Mouse (Mus musculus): ENCODE results near the gene Rps2.
A peak's percentile ranks its signal among the peaks of the same experiment; 100 is the strongest.

Gene Rps2

DNA sequence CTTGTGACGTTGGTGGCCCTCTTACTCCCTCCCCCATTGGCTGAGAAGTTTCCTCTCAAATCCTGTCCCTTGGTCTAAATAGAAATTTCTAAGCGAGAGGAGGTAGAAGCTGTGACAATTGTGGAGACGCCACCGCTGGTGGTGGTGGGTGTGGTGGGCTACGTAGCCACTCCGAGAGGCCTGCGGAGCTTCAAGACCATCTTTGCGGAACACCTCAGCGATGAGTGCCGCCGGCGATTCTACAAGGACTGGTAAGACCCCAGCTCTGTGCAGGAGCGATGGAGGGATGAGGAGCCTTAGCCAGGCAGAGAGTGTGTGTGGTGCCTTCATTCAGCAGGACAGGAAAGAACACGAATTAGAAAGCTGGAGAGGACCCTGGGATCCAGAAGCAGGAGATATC is 12.9 kb downstream of the Rps2 start:
- DNase-seq (ENCODE audit: extremely low read depth, low read depth), result no peak

DNA sequence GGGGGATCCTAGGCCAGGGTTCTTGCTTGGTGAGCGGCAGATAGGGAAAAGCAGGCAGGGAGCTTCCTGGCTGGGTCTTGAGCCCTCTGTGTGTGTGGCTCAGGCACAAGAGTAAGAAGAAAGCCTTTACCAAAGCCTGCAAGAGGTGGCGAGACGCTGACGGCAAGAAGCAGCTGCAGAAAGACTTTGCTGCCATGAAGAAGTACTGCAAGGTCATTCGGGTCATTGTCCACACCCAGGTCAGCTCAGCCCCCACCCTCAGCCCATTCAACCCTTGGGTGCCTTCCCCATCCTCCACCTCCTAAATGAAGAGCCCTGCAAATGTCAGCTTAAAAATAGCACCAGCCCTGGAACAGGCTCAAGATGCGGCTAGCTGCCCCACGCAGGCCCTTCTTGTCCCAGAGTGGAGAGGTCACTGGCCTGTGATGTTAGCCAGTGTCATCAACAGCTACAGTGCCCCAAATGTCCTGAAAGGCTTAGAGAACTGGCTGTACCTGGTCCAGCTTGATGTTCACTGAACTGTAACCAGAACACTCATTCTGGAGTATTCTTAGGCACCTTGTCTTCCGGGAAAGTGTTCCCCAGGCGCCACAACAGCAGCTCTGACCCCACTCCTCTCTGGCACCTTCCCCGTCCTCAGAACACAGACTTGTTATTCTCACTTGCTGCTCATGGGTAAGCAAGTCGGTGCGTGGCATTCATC is 14.5 kb downstream of the Rps2 start:
- DNase-seq (ENCODE audit: extremely low read depth, low read depth), result no peak

DNA sequence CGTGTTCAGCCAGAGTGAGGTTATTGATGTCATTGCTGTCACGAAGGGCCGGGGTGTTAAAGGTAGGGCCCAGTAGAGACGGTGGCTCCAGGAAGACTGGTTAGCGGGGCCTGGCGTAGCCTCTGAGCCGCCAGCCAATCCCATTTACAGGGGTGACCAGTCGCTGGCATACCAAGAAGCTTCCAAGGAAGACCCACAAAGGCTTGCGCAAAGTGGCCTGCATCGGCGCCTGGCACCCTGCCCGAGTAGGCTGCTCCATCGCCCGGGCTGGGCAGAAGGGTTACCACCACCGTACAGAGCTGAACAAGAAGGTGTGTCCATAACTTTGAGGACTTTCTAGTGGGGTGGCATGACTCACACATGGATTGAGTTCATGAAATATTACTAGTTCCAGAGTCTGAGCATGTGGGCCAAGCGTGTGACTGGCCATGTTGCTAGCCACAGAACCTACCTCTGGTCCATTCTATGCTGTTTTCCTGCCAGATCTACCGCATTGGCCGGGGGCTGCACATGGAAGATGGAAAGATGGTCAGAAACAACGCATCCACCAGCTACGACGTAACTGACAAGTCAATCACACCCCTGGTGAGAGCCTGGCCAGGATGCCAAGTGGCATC is 15.6 kb downstream of the Rps2 start:
- DNase-seq (ENCODE audit: extremely low read depth, low read depth), result no peak

DNA sequence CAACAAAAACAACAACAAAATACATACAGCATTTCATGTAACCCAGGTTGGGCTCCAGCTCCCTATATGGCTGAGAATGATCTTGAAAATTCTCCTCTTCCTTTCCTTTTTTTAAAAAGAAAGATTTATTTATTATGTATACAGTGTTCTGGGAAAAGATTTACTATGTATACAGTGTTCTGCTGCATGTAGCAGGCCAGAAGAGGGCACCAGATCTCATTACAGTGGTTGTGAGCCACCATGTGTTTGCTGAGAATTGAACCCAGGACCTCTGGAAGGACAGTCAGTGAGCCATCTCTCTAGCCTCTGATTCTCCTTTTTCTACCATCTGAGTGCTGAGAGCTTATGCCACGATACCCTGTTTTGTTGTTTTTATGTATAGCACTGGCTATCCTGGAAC is 16.6 kb downstream of the Rps2 start:
- DNase-seq (ENCODE audit: extremely low read depth, low read depth), result no peak

DNA sequence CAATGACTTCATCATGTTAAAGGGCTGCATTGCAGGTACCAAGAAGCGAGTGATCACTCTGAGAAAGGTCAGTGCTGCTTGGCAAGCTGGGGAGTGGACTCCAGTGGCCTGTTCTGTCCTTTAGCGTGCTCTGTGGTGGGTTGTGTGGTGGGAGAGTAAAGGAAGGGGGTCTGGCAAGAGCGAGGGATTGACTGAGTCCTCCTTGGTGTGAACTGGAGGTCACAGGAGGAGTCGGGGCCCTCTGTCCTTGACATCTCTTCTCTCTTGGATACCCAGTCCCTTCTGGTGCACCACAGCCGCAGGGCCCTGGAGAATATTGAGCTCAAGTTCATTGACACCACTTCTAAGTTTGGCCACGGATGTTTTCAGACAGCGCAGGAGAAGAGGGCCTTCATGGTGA is 17.5 kb downstream of the Rps2 start:
- DNase-seq (ENCODE audit: extremely low read depth, low read depth), result no peak

DNA sequence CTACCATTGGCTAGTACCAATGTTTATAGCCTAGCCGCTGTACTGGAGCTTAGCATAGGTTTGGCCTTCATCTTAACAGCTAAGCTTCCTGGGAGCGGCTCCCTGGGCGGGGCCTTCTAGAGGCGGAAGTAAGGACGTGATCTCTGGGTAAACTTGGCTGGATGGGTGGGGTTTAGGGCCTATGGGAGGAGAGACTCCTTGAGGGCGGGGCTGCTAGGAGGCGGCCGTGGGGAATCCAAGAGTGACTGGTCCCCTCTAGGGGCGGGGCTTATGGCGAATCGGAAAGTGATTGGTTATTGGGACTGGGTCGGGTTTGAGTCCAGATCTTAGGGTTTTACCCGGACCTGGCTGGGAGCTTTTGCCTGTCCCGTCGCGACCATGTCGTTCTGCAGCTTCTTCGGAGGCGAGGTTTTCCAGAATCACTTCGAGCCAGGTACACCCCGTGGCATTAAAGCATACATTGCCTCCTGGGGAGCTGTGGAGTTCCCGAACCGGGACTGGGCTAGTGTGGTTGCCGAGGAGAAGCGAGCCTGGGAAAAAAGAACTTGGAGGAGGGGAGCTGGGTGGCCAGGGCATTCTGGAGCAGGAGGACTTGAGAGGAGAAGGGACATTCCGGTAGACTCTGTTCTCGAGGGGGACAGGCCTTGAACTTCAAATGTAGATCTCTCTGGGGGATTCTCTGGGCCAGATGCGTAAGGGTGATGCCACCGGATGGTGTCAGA is 18.6 kb downstream of the Rps2 start, which contains the start of gene Msrb1:
Gene Msrb1, plus strand, starts transcription at position 313 of the 722 bp plus-strand sequence.
- peak; percentile 97 for DNase-seq (ENCODE audit: extremely low read depth, low read depth)

DNA sequence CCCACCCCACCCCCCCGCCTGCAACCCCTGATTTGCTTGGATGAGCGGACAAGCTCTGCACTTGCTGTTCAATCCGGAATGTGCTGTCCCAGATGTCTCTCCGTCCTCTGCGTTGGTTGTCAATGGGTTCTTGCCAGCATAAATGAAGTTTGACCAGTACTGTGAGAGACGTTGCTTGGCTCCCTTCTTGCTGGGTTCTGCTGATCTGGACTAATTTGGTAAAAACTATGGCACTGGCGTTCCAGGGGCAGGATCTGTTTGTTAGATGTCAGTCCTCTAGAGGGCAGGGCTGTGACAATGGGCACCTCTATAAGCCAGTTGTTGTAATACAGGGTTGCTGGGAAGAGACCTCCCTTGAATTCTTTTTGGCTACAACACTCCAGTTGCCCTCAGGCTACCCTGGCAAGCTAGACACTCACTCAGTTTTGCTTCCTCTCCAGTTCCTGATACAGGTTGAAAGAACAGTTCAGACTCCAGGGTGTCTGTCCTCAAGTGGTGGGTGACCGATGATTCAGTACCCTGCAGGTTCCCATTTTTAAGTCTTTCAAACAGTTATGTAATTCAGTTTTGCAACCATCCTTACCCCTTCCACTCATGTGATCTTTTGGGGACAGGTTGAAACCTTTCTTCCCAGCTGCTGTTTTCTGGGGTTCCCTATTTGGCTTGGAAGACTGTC is 19.4 kb downstream of the Rps2 start:
- DNase-seq (ENCODE audit: extremely low read depth, low read depth), result no peak

DNA sequence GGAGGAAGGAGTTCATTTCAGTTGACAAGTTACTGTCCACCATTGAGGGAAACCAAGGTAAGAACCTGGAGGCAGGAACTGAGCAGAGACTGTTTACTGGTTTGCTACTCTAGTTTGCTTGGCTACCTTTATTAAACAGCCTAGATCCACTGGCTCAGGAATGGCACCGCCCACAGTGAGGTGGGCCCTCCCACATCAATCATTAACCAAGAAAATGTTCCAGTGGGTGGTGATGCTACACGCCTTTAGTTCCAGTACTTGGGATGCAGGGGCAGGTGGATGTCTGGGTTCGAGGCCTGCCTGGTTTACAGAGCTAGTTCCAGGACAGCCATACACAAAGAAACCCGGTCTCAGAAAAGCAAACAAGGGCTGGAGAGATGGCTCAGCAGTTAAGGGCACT is 20.3 kb downstream of the Rps2 start:
- DNase-seq (ENCODE audit: extremely low read depth, low read depth), result no peak

DNA sequence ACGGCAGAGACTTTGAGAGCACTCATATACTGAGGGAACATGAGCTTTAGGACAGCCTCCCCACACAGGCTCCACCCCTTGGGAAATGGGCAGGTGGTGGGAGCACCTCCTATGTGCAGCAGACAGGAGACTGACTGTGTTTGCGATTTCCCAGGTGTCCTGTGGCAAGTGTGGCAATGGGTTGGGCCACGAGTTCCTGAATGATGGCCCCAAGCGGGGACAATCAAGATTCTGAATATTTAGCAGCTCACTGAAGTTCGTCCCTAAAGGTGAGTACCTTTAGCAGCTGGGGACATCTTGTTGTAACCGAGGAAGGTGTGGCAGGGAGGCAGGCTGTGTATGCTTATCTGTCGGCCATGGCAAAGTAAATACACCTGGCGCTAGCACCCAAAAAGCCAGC is 22.0 kb downstream of the Rps2 start:
- DNase-seq (ENCODE audit: extremely low read depth, low read depth), result no peak

DNA sequence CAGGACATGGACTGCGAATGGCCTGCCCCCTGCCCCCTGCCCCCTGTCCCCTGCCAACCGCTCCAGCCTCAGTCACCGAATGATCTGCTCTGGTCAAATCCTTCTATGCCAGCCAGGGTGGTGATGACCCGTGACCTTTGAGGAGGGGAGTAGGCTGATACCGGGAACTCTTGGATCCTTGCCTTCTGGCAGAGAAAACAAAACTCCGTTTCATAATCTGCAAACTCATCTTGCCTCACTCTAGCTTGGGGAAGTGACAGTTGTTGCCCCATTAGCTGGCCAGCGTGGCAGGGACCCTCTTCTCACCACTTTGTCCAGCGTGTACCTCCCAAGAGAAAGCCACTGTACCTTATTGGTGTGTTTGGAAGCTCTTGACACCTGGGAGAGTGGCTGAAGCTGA is 24.4 kb downstream of the Rps2 start:
- DNase-seq (ENCODE audit: extremely low read depth, low read depth), result no peak

DNA sequence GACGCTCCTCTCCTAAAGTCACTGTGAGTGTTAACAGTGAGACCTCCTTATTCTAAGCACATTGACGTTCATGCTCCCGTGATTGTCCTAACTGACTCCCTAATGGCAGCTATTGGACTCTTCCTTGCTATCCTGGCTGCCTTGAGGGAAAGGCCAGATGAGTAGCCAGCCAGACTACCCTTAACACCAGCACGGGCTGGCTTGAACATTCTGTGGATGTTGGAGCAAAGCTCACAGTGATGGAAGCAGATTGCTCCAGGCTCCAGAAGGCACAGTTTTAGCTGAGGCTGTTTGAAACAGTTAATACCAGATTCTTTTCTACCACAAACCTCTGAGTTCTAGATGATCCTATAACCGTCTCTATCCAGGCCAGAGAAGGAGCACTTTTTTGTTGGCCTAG is 26.0 kb downstream of the Rps2 start:
- DNase-seq (ENCODE audit: extremely low read depth, low read depth), result no peak

DNA sequence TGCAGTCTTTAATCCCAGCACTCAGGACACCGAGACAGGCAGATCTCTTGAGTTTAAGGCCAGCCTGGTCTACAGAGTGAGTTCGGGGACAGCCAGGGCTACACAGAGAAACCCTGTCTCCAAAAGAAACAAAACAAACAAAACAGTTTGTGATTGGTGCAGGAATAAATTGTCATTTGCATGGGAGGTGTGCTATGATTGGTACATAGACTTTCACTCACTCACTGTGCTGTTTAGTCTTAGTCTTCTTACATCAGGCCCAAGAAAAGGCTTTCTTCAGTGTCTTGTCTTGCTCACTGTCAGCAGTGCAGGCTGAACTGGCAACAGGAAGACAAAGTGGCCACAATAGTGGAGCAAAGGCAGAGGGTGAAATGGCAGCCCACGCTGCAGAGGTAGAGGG is 26.5 kb downstream of the Rps2 start:
- no peak for DNase-seq (ENCODE audit: extremely low read depth, low read depth)

DNA sequence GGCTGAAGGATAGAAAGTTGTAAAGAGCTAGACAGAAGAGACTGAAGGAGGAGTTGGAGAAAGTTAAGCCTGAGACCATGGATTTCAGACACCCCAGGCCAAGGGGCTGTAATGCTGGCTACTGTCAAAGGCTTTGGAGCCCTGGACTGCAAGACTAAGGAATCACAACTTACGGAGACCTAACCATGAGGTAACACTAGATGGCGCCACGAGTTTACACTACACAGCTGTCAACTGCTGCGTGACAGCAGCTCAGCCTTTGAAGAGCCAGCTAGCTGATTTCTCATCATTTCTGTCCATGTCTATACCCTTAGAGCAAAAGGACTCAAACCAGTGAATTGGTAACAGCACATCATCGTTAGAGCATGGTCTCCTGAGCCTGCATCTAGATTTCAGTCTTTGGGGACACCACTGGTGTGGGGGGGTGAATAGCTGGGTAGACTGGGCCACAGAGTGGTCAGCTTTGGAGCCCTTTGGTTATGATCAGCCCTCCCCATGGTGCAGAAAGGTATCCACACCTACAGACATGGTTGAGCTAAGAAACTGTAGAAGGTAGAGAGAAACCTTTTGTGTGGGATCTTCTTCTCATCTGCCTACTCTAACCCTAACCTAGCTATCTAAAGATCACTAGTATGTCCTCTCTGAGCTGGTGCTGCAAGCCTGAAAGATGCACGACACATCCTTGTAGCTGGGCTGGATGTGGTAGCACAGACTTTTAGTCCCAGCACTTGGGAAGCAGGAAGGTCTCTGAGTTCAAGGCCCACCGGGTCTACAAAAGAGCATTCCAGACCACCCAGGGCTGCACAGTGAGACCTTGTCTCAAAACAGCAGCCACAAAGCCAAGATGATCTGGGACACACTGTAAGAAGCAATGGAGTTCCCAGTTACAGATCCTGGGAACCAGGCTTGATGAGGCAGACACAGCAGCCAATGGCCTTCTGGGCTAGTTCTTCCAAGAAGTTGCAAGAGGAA is 27.9 kb downstream of the Rps2 start:
- peak; percentile 61 for DNase-seq (ENCODE audit: extremely low read depth, low read depth)

DNA sequence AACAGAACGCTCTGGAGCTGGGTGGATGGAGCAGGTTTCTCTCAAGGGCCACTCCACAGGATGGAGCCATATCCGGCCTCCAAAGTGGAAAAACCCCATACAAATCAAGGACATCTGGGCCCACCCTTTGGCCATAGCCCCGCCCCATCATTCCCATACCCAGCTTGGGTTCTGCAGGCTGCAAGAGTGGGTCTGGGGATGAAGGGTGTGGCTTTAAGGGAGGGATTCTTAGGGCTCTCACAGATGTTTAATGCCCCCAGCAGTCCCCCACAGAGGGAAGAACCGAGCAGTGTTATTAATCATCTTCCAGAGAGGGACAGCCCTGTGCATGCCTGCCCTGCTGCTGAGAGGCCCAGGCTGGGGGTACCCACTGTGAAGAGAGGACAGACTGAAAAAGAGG is 29.1 kb downstream of the Rps2 start:
- no peak for DNase-seq (ENCODE audit: extremely low read depth, low read depth)

DNA sequence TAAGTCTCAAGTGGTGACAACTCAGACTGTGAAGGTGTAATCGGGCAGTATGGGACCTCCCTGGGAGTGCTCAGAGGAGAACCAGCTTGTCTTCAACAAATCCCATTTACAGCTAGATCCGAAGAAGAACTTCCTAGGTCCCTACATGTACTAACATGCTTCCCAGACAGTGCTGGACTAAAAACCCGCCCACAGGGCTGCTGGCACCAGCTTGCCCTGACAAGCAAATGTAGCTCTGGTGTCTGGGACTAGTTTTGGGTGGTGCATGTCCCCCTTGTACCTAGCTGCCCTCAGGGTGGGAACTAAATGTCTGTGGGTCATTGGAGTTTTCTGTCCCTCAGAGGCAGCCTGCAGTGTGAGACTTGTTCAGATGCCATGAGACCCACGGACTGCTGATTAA is 33.6 kb downstream of the Rps2 start:
- no peak for DNase-seq (ENCODE audit: extremely low read depth, low read depth)

DNA sequence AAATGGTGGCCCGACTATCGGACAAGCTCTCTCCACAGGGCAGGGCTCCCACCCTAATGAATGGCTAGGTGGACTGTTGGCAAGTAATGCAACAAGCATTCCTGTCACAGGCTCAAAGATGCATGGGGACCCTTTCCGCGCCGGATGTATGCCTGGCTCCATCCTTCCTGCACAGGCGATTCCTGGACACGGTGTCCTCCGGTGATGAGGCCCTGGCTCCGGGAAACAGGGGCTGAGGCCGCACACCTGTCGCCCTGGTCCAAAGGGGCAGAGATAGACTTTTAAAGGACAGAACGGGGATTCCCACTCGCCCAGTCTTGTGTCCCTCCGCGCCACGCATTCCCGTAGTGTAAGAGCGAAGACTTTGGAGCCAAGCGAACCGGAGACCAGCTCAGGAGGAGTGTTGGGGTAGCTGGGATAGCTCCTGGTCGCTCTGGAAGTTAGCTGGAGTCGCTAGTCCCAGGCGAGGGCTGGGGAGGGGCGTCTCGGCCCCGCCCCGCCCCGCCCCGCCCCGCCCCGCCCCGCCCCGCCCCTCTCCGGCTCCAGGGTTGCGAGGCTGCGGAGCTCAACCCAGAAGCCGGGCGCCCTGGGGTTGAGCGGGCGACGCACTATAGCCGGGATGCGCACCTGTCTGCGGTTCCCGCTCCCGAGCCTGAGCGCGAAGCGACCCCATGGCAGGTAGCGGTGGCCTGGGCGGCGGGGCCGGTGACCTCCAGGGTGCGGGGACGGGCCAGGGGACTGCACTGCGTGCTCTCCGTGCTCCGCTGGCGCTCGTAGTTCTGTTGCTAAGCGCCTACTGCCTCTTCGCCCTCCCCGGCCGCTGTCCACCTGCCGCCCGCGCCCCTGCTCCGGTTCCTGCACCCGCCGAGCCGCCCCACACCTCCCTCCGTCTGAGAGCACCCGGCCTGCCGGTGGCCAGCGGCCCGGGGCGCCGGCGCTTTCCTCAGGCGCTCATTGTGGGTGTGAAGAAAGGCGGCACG is 34.8 kb downstream of the Rps2 start, which contains the start of gene Hs3st6:
Gene Hs3st6, plus strand, starts transcription at position 574 of the 980 bp plus-strand sequence.
- no peak for DNase-seq (ENCODE audit: extremely low read depth, low read depth)

DNA sequence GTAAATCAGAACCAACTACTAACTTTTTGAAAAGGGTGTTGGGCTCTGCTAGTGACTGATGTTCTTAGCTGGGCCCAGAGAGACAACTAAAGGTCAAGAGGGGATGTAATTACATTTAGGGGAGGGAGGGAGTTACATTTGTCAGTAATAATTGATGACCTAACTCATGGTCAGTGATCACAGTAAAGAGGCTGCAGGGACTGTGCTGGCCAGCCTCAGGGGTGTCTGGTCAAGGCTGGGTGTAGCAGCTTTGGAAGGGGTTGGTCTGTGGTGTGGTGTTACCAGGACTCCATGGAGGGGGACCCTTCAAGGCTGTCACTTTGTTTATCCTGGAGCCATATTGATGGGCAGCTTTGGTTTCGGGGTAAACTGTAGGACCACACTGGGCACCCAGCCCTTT is 39.5 kb downstream of the Rps2 start:
- no peak for DNase-seq (ENCODE audit: extremely low read depth, low read depth)

DNA sequence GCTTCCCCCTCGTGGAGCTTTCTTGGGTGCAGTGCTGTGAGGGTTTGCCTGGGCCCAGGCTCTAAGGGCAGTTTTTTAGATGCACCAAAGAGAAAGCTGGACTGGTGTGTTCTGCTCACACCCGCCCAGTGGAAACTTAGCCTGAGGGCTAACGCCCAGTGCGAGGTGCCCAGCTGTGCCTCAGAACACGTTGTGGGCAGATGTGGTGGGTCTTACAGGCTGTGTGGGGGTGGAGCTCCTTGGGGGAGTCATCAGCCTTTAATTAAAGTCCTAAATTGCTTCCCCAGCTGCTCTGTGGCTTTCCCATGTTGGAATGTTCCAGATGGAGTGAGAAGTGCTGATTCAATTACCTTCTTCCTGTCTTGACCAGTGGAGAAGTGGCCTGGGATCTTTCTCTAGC is 43.2 kb downstream of the Rps2 start:
- DNase-seq (ENCODE audit: extremely low read depth, low read depth), result no peak

DNA sequence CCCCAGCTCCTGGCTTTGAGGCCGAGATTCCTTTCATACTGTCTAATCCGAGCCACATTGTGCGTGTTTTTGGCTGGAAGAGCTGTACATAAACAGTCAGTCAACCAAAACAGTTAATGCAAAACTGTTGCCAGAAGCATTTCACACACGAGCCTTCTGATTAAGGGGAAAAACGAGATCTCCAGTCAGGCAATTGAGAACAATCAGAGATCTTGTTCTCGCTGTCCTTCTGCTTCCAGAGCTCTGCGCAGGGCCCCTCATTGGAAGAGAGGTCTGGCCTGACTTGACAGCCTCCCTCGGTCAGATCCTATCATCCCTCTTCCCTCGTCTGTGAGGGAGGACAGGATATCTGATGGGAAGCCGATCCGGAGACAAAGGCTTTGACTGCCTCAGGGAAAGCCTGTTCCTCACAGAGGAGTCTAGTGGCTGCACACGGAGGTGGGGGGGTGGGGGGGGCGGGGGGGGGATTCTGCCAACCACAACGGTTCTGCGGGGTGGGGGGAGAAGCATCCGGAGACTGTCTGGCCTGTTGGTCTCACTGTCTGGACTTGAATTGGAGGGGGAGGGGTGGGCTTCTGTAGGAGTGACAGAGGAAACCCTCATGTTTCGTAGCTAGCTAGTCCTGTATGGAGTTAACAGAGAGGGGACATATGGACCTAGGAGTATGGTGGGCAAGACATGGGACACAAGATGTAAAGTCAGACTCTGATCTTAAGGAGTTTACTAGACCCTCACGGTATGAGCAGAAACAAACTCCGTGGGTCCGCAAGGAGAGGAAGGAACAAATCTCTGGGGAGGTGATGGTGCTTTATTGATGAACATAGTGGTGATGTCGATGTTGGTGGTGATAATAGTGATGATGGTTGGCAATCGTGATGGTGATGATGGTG is 47.3 kb downstream of the Rps2 start:
- no peak for DNase-seq (ENCODE audit: extremely low read depth, low read depth)

Measured in MEL-GATA-1-ER (cell line).